Mouse (Mus musculus) right cerebral cortex, adult 2 months (tissue): ENCODE measurements around the gene Dbn1.

Experiments
- DNase-seq, 2 experiments: peaks; one replicate each; pipeline ENCODE4 v3.0.0; 2021 to 2022; ENCODE audit warnings: low spot score in 2 of 2

Gene Dbn1

GRCm38 (mm10) chr13:55510668-55511491 is 23.0 kb upstream of the Dbn1 start:
- no peak for DNase-seq

GRCm38 (mm10) chr13:55510332-55510667 is 22.4 kb upstream of the Dbn1 start:
- no peak for DNase-seq

GRCm38 (mm10) chr13:55508531-55508930 is 20.6 kb upstream of the Dbn1 start:
- DNase-seq: no peak

GRCm38 (mm10) chr13:55507877-55508276 is 20.0 kb upstream of the Dbn1 start:
- no peak for DNase-seq

DNA sequence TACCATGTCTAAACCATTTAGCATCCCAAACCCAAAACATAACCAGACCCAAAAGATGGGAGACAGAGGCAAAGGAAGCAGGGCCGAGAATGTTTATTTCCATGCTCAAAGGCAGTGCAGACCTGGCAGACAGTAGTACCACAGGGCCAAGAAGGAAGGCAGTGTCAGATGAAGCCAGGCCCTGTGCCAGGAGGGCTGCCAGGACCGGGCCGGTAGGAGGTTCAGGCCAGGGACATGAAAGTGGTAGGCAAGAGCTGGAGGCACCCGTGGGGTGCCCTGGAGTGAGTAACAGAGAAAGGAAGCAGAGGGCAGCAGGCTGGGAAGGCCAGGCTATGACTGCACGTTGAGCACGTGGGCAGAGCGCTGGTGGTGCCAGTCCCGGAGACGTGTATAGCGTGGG is 18.8 kb upstream of the Dbn1 start:
- DNase-seq: no peak

DNA sequence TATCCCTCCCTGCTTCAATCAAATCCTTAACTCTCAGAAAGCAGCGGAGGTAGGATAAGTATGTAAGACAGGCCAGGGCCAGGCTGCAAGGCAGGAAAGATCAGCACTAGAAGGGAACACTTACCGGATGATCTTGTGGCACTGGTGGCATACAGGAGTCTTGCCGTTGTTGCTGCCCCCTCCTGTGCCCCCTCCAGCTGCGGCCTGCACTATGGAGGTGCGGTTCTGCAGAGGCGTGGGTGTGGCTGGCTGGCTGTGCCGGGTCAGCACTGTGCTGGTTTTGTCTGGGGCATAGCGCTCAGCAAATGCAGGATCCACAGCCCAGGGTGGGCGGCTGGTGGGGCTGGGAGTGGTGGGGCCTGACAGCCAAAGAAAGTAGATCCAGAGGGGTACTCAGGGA is 17.9 kb upstream of the Dbn1 start:
- no peak for DNase-seq

- no peak for DNase-seq
Observed at GRCm38 (mm10) chr13:55504390-55504789, 16.5 kb upstream of the Dbn1 start.

- no peak for DNase-seq
Observed at GRCm38 (mm10) chr13:55502405-55502804, 14.5 kb upstream of the Dbn1 start.

- no peak for DNase-seq
Observed at GRCm38 (mm10) chr13:55500575-55500974, 12.7 kb upstream of the Dbn1 start.

DNA sequence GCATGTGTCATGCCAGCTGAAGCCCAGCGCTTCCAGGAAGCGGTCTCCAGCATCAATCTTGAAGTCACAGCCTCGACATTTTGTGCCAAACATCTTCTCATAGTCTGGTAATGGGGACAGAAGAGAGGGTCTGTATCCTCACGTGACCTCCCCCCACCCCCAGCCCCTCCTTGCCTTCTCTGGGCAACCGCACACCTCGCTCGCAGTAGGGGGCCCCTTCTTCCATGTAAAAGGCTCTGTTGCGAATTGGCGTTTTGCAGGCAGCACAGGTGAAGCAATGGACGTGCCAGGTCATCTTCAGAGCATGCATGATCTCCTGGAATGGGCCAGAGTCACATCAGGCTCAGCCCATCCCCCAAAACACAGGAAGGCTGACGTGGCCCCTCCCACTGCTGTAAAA is 11.0 kb upstream of the Dbn1 start:
- no peak for DNase-seq

- no peak for DNase-seq
Observed at GRCm38 (mm10) chr13:55496661-55497060, 8.8 kb upstream of the Dbn1 start.

- no peak for DNase-seq
Observed at GRCm38 (mm10) chr13:55495702-55496101, 7.8 kb upstream of the Dbn1 start.

GRCm38 (mm10) chr13:55494883-55495621 is 7.1 kb upstream of the Dbn1 start:
- DNase-seq: no peak

GRCm38 (mm10) chr13:55494257-55494656 is 6.3 kb upstream of the Dbn1 start:
- no peak for DNase-seq

DNA sequence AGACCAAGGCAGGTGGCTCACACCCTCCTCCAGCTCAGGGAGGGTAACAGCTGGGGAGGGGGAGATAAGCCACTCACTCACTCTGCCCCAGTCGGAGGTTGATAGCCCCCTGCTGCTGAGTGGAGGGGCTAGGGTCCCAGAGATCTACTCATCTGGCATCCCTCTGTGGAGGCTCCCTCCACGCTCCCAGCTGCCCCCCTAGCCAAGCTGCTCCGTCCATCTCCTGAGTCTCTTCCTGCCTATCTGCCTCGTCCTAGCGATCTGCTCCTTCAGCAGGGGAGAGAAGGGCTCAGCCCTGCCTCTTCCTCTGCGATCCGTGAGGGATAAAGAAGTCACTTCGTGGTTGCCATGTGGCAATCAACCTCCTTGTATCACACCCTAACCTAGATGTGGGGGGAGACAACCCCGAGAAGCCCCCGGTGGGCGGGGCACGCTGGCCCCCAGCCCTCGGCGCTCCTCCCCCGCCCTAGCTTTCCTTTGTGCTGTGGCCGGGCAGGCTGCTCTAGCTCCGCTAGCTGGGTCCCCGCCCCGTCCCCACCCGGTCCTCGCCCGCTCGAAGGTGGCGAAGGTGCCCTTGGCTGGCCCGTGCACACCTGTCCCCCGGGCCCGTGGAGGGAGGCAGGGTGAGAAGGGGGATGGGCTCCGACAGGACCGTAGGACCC is 864 bp downstream of the Dbn1 start:
- DNase-seq: peak in 1 of 2 experiments; percentile 31

GRCm38 (mm10) chr13:55486029-55486794 is 1.7 kb downstream of the Dbn1 start:
- no peak for DNase-seq

GRCm38 (mm10) chr13:55484520-55485088 is 3.3 kb downstream of the Dbn1 start:
- no peak for DNase-seq

DNA sequence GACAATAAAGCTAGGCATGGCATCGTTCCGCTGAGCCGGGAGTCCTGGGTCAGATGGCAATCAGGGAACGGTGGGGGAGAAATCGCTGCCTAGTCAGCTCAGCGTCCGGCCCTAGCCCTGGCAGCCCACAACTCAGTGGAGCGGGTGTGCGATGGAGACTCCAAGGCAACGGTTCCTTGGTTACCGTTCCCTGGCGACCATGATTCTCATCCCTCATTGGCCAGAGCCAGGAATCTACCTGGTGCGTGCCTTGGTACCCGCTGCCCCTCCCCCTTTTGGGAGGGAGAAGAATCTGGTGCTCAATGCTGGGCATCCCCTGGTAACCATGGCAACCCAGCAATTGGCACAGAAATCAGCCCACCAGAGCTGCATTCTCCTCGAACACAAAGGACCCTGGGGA is 4.3 kb downstream of the Dbn1 start:
- peak; percentile 96 to 97 for DNase-seq

- DNase-seq: no peak
Observed at GRCm38 (mm10) chr13:55483071-55483470, 4.8 kb downstream of the Dbn1 start.

DNA sequence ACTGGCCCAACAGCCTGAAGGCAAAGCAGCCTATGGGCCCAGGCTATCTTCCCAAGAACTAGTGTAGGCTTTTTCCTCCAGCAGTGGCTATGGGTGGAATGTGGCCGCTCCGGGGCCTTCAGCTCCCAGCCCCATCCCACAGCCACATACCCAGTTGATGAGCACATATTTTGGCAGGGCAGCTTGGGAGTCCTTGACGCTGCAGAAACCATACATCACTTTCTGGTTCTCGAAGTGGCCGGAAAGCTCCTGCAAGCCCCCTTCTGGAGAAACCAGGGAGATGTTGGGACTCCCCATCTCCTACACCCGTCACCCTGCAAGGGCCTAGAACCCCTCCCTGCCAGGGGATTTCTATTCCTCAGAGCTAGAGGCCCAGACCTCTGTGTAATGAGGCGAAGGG is 5.4 kb downstream of the Dbn1 start:
- no peak for DNase-seq

- DNase-seq: no peak
Observed at GRCm38 (mm10) chr13:55479929-55480328, 8.0 kb downstream of the Dbn1 start.

DNA sequence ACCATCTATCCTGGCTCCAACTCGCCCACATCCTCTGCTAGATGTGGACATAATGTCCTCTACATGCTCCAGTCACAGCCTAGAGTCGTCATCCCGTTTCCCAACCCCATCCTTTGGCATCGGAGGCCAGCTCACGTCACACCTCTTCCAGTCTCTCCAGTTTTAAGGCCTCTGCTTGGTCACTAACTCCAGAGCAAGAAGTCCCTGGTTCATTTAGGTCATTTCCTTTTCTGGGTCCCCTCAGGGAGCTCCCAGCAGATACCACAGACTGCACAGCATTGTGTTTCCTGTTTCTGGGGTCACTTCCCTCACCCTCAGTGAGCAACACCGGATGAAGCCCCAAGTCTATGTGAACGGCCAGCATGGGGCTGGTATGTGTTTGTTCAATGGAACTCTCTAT is 8.9 kb downstream of the Dbn1 start:
- DNase-seq: peak in 1 of 2 experiments; percentile 17
